In the genomic region with DNA sequence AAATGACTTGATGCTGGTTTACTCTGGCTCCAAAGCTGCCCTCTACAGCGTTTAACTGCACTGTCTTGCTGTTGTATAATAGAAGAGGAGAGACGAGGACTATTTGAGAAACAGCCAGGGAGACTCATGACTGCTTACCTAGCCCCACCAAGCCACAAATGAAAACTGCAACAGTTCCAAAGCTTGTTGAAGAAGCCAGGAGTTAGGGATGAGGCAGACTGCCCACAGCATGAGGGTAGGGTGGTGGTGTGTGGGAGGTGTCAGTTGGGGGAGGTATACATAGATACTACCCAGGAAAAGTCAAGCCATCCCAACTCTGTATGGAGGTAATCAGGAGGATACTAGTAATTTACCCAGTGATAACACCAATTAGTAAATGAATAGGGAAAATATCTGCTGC, we compare ENCODE assay signal across 26 mouse cellular contexts. TPM values are rescaled to one million over a fixed set of nuclear protein-coding genes. Genes with fewer than 3 reads are reported as not detected.
DNase-seq lines count a peak whose midpoint lies in the region; ATAC-seq and TF ChIP-seq lines count a peak whose summit lies in the region.
"Had no signal": no experiment of that assay in that cellular context is flagged by ENCODE, and none has a peak within 500 bp of the region (broad histone marks: within the 10 kb centered on the region; RNA-seq: fewer than 3 reads in every experiment).

No protein-coding gene starts in this region.

- H3K4me3 ChIP-seq in intestine, embryonic 14.5 days (ENCODE audit: low read depth, low read length): no peak overlapping the region
- no peak overlapping the region for H3K4me3 ChIP-seq in intestine, embryonic 15.5 days (replicated peaks)
- H3K4me3 ChIP-seq in lung, embryonic 14.5 days (ENCODE audit: low read depth, low read length): no peak overlapping the region
- no peak overlapping the region for H3K4me3 ChIP-seq in stomach, embryonic 14.5 days (ENCODE audit: low read depth, low read length)
- H3K4me3 ChIP-seq in stomach, postnatal 0 days (ENCODE audit: low read depth, low read length): no peak overlapping the region
- H3K4me3 ChIP-seq: embryonic facial prominence, embryonic 10.5 days; forebrain, embryonic 10.5 days; heart, embryonic 15.5 days; hindbrain, embryonic 13.5 days; midbrain, embryonic 15.5 days; neural tube, embryonic 12.5 days had no signal

- H3K27ac ChIP-seq in intestine, embryonic 14.5 days (ENCODE audit: low read depth): 0 out of 2 replicates have a peak overlapping the region, but pooled peaks have one; percentile 86
- H3K27ac ChIP-seq in intestine, embryonic 15.5 days: no peak overlapping the region
- H3K27ac ChIP-seq in lung, embryonic 14.5 days (ENCODE audit: low read depth): peak overlapping the region; percentile 40; the same call in 1 of the 2 replicates
- peak overlapping the region; percentile 49; the same call in 1 of the 2 replicates for H3K27ac ChIP-seq in stomach, embryonic 14.5 days (ENCODE audit: low read length)
- no peak overlapping the region for H3K27ac ChIP-seq in stomach, postnatal 0 days (replicated peaks)
- H3K27ac ChIP-seq: embryonic facial prominence, embryonic 10.5 days; forebrain, embryonic 10.5 days; heart, embryonic 15.5 days; hindbrain, embryonic 13.5 days; liver, embryonic 14.5 days; midbrain, embryonic 15.5 days; neural tube, embryonic 12.5 days had no signal

- H3K36me3 ChIP-seq in intestine, embryonic 14.5 days (ENCODE audit: control insufficient read depth, insufficient read depth, low read length): no peaks in the 10 kb centered on the region
- no peaks in the 10 kb centered on the region for H3K36me3 ChIP-seq in intestine, embryonic 15.5 days
- H3K36me3 ChIP-seq in lung, embryonic 14.5 days (ENCODE audit: insufficient read depth): no peaks in the 10 kb centered on the region
- no peaks in the 10 kb centered on the region for H3K36me3 ChIP-seq in stomach, embryonic 14.5 days (ENCODE audit: control insufficient read depth, insufficient read depth, low read length)
- no peaks in the 10 kb centered on the region for H3K36me3 ChIP-seq in stomach, postnatal 0 days (ENCODE audit: control insufficient read depth, insufficient read depth, low read length)
- H3K36me3 ChIP-seq: embryonic facial prominence, embryonic 10.5 days; forebrain, embryonic 10.5 days; heart, embryonic 15.5 days; hindbrain, embryonic 13.5 days; midbrain, embryonic 15.5 days; neural tube, embryonic 12.5 days had no signal

- no peak for ATAC-seq in intestine, embryonic 14.5 days (replicated peaks; ENCODE audit: low FRiP score, low TSS enrichment, low read depth)
- no peak for ATAC-seq in intestine, embryonic 15.5 days
- ATAC-seq in lung, embryonic 14.5 days (ENCODE audit: insufficient read depth): no peak
- ATAC-seq in stomach, embryonic 14.5 days (ENCODE audit: insufficient number of reproducible peaks, insufficient read depth, low FRiP score, low read depth): no peak
- ATAC-seq in stomach, postnatal 0 days (ENCODE audit: low FRiP score, low TSS enrichment): no peak
- ATAC-seq: CD4-positive, CD25-positive, alpha-beta regulatory T cell, adult 4 months; forebrain, postnatal 0 days; midbrain, embryonic 15.5 days had no signal

- 60% methylated on average over 2 of the region's 2 CpGs for whole genome bisulfite sequencing in intestine, embryonic 14.5 days
- WGBS in intestine, embryonic 15.5 days: 56% methylated on average over 2 of the region's 2 CpGs
- WGBS in lung, embryonic 14.5 days: 47% methylated on average over 2 of the region's 2 CpGs
- WGBS in stomach, embryonic 14.5 days: 51% methylated on average over 2 of the region's 2 CpGs
- 40% methylated on average over 2 of the region's 2 CpGs for WGBS in stomach, postnatal 0 days

- H3K9me3 ChIP-seq in intestine, embryonic 14.5 days (ENCODE audit: control insufficient read depth, low read length): no peaks in the 10 kb centered on the region
- no peaks in the 10 kb centered on the region for H3K9me3 ChIP-seq in intestine, embryonic 15.5 days
- no peaks in the 10 kb centered on the region for H3K9me3 ChIP-seq in lung, embryonic 14.5 days (ENCODE audit: low read depth, low read length)
- H3K9me3 ChIP-seq in stomach, embryonic 14.5 days (ENCODE audit: control insufficient read depth, low read depth, low read length): no peaks in the 10 kb centered on the region
- H3K9me3 ChIP-seq in stomach, postnatal 0 days (ENCODE audit: control insufficient read depth, low read length): no peaks in the 10 kb centered on the region
- H3K9me3 ChIP-seq: embryonic facial prominence, embryonic 10.5 days; forebrain, embryonic 10.5 days; heart, embryonic 15.5 days; hindbrain, embryonic 13.5 days; midbrain, embryonic 15.5 days; neural tube, embryonic 12.5 days had no signal

- H3K27me3 ChIP-seq in intestine, embryonic 14.5 days (replicated peaks; ENCODE audit: control insufficient read depth, insufficient read depth, low read length): no peaks in the 10 kb centered on the region
- no peaks in the 10 kb centered on the region for H3K27me3 ChIP-seq in intestine, embryonic 15.5 days (replicated peaks)
- no peaks in the 10 kb centered on the region for H3K27me3 ChIP-seq in lung, embryonic 14.5 days (ENCODE audit: insufficient read depth, low read length)
- no peaks in the 10 kb centered on the region for H3K27me3 ChIP-seq in stomach, embryonic 14.5 days (ENCODE audit: control insufficient read depth, insufficient read depth, low read length)
- no peaks in the 10 kb centered on the region for H3K27me3 ChIP-seq in stomach, postnatal 0 days (ENCODE audit: control insufficient read depth, insufficient read depth, low read length)
- H3K27me3 ChIP-seq: heart, embryonic 15.5 days; hindbrain, embryonic 13.5 days; midbrain, embryonic 15.5 days; neural tube, embryonic 12.5 days had no signal

- TF ChIP-seq CTCF in lung, embryonic 14.5 days (IDR thresholded peaks at IDR 0.05; ENCODE audit: low read depth): no peak
- TF ChIP-seq CTCF in stomach, postnatal 0 days (IDR thresholded peaks at IDR 0.05; ENCODE audit: low read depth): no peak

- no peak overlapping the region for H3K4me2 ChIP-seq in intestine, embryonic 14.5 days (ENCODE audit: low read length)
- H3K4me2 ChIP-seq in intestine, embryonic 15.5 days (replicated peaks): no peak overlapping the region
- no peak overlapping the region for H3K4me2 ChIP-seq in lung, embryonic 14.5 days
- H3K4me2 ChIP-seq in stomach, embryonic 14.5 days (replicated peaks; ENCODE audit: low read depth, low read length): no peak overlapping the region
- no peak overlapping the region for H3K4me2 ChIP-seq in stomach, postnatal 0 days (replicated peaks; ENCODE audit: low read depth)
- H3K4me2 ChIP-seq: heart, embryonic 15.5 days; hindbrain, embryonic 13.5 days; midbrain, embryonic 15.5 days; neural tube, embryonic 12.5 days had no signal

- H3K9ac ChIP-seq in intestine, embryonic 14.5 days (ENCODE audit: low read length): no peak overlapping the region
- no peak overlapping the region for H3K9ac ChIP-seq in intestine, embryonic 15.5 days
- no peak overlapping the region for H3K9ac ChIP-seq in lung, embryonic 14.5 days
- no peak overlapping the region for H3K9ac ChIP-seq in stomach, embryonic 14.5 days (replicated peaks; ENCODE audit: low read depth, low read length)
- no peak overlapping the region for H3K9ac ChIP-seq in stomach, postnatal 0 days (ENCODE audit: low read length)
- H3K9ac ChIP-seq: forebrain, postnatal 0 days; heart, embryonic 15.5 days; hindbrain, embryonic 13.5 days; liver, embryonic 14.5 days; midbrain, embryonic 15.5 days; neural tube, embryonic 12.5 days had no signal

- TF ChIP-seq EP300 in stomach, postnatal 0 days (optimal IDR thresholded peaks at IDR 0.05): no peak

- H3K4me1 ChIP-seq in intestine, embryonic 14.5 days (replicated peaks; ENCODE audit: control insufficient read depth, insufficient read depth, low read length): peaks cover 12% of the 10 kb centered on the region
- H3K4me1 ChIP-seq in intestine, embryonic 15.5 days (replicated peaks): 0 out of 2 replicates have a peak, but pooled peaks cover 2% of the 10 kb centered on the region
- H3K4me1 ChIP-seq in lung, embryonic 14.5 days (ENCODE audit: insufficient read depth): peaks cover 21% of the 10 kb centered on the region
- peaks cover 12% of the 10 kb centered on the region; the same call in 1 of the 2 replicates for H3K4me1 ChIP-seq in stomach, embryonic 14.5 days (ENCODE audit: control insufficient read depth, insufficient read depth, low read length)
- no peaks in the 10 kb centered on the region for H3K4me1 ChIP-seq in stomach, postnatal 0 days (replicated peaks; ENCODE audit: control insufficient read depth, insufficient read depth)
- H3K4me1 ChIP-seq: forebrain, embryonic 10.5 days; midbrain, embryonic 15.5 days; neural tube, embryonic 12.5 days had no signal

- DNase-seq in intestine, embryonic 14.5 days (ENCODE audit: low spot score): no peak
- DNase-seq in lung, embryonic 14.5 days: no peak
- no peak for DNase-seq in lung, postnatal 10 days
- DNase-seq in stomach, postnatal 0 days (ENCODE audit: low spot score): no peak
- DNase-seq in telencephalon, adult 2 months (ENCODE audit: low read depth, low spot score): peak; percentile 36
- no peak for DNase-seq in thymus, postnatal 10 days (ENCODE audit: low spot score in 2 of 2)
- DNase-seq: adrenal gland, postnatal 36 days; cerebellum, adult 11 months; cerebellum, postnatal 10 days; forebrain, postnatal 0 days; heart, postnatal 36 days; kidney, adult 2 months; kidney, postnatal 10 days; lung, postnatal 36 days; thymus, adult 18-20 months; thymus, postnatal 4 days had no signal

RNA-seq across cellular contexts. Expression of a gene that starts 55.5 kb away (rescaled TPM):
- 69.6 and 70.2 TPM in 2 replicates for polyA plus RNA-seq in intestine, embryonic 14.5 days (2014; fragmentation: Nextera tagmentation; extraction: Ambion mirVana)
- polyA plus RNA-seq in intestine, embryonic 15.5 days (2015; fragmentation: Nextera tagmentation; extraction: Ambion mirVana): 53.6 and 53.8 TPM in 2 replicates
- 111 and 114 TPM in 2 replicates for polyA plus RNA-seq in lung, embryonic 14.5 days (2014; fragmentation: Nextera tagmentation; extraction: Ambion mirVana)
- polyA plus RNA-seq in stomach, embryonic 14.5 days (2014; fragmentation: Nextera tagmentation; extraction: Ambion mirVana): 68.9 and 72.8 TPM in 2 replicates
- polyA plus RNA-seq in stomach, postnatal 0 days (2015; fragmentation: Nextera tagmentation; extraction: Ambion mirVana): 27.6 and 28.9 TPM in 2 replicates

Comparison
In these comparisons a context has a peak if more than half of its experiments do, and no peak if none do; other contexts are left out.
1. H3K27ac ChIP-seq: peak in intestine, embryonic 14.5 days (single experiment), lung, embryonic 14.5 days (single experiment) and stomach, embryonic 14.5 days (single experiment); none in intestine, embryonic 15.5 days (single experiment) and stomach, postnatal 0 days (single experiment).